Mouse (Mus musculus) C2C12 (cell line): ENCODE data around the gene Trem3.

ENCODE experiments used
- CEBPB ChIP-seq: IDR thresholded peaks from one replicate; pipeline ENCODE4 v1.6.1; 2011; ENCODE audit warnings: low read depth, mild to moderate bottlenecking, control low read depth, moderate library complexity
- CTCF ChIP-seq: IDR thresholded peaks from one replicate; pipeline ENCODE4 v1.5.1; 2011; ENCODE audit not compliant: control insufficient read depth, insufficient read depth, insufficient read length
- MAX ChIP-seq: IDR thresholded peaks from one replicate; pipeline ENCODE4 v1.6.1; 2011; ENCODE audit warnings: mild to moderate bottlenecking, control low read depth
- MYOD1 ChIP-seq: IDR thresholded peaks from one replicate; pipeline ENCODE4 v1.6.1; 2011; ENCODE audit warnings: low read depth; ENCODE audit not compliant: control insufficient read depth, insufficient read length
- MYOG ChIP-seq: IDR thresholded peaks from one replicate; pipeline ENCODE4 v1.6.1; 2011; ENCODE audit not compliant: control insufficient read depth, insufficient read length; ENCODE audit errors: extremely low read depth
- USF1 ChIP-seq: IDR thresholded peaks from one replicate; pipeline ENCODE4 v1.6.1; 2011; ENCODE audit warnings: low read depth, mild to moderate bottlenecking, control low read depth, moderate library complexity

GRCm38 (mm10) chr17:48278381-48278780, 30.8 kb downstream of the Trem3 start:
- TF ChIP-seq CTCF (no peak), MYOD1 (no peak), CEBPB (no peak), USF1 (no peak), MAX (no peak), MYOG (no peak)
